ENCODE assay signal across 15 mouse cellular contexts in genomic region chr1:58736968-58737367, GRCm38 (mm10). TPM values are rescaled to one million over a fixed set of nuclear protein-coding genes. Genes with fewer than 3 reads are reported as not detected.
DNase-seq lines count a peak whose midpoint lies in the region; ATAC-seq lines count a peak whose summit lies in the region.
"Had no signal": no experiment of that assay in that cellular context is flagged by ENCODE, and none has a peak within 500 bp of the region (broad histone marks: within the 10 kb centered on the region; RNA-seq: fewer than 3 reads in every experiment).

No protein-coding gene starts in this region.

- no peak for ATAC-seq in CD4-positive, CD25-positive, alpha-beta regulatory T cell, adult 4 months

- peak; percentile 42 for DNase-seq in left cerebral cortex, adult 11 months (ENCODE audit: low spot score)
- DNase-seq in left cerebral cortex, postnatal 4 days = no peak
- DNase-seq in frontal cortex, postnatal 25 days (ENCODE audit: low spot score in 2 of 2) = peak; percentile 28 to 43
- DNase-seq in left cerebral cortex, postnatal 10 days (ENCODE audit: extremely low spot score in 1 of 2, low spot score in 2 of 2) = peak; percentile 40 to 55
- DNase-seq in telencephalon, adult 2 months (ENCODE audit: low read depth, low spot score) = peak; percentile 77
- no peak for DNase-seq in adrenal gland, adult (ENCODE audit: inconsistent age in 2 of 2, low spot score in 1 of 2)
- DNase-seq in gastrocnemius, adult 8-10 months (ENCODE audit: low spot score in 2 of 2) = no peak
- DNase-seq: heart, adult 18-20 months; heart, postnatal 10 days; lung, adult 2 months had no signal

- intact Hi-C loops in left cerebral cortex, postnatal 4 days (cut with DNase I) = no loop called here
- intact Hi-C loops in left cerebral cortex, postnatal 10 days (cut with DNase I) = no loop called here

RNA-seq across cellular contexts. Expression of gene Cflar, which starts 25.7 kb away (rescaled TPM):
- 10 to 100 TPM; 25.7 to 38.9 TPM for total RNA-seq in left cerebral cortex, postnatal 4 days (2021)
- total RNA-seq in left cerebral cortex, postnatal 10 days (2021) = 10 to 100 TPM; 24.8 to 28.1 TPM
- 100 to 1,000 TPM; 158 to 204 TPM for polyA plus RNA-seq in CD4-positive, CD25-positive, alpha-beta regulatory T cell, adult 4 months (2017; shearing (Covaris generic))
- 10 to 100 TPM; 31.3 to 39.7 (median 38.9) TPM for total RNA-seq in gastrocnemius, adult 8-10 months (2022)

RNA-seq across cellular contexts. Expression of gene Als2cr12, which starts 41.2 kb away (rescaled TPM):
- not detected for total RNA-seq in left cerebral cortex, postnatal 4 days (2021)
- not detected for total RNA-seq in left cerebral cortex, postnatal 10 days (2021)
- under 1 TPM in 1 of 2 experiments, not detected in 1; 0.16 TPM for polyA plus RNA-seq in CD4-positive, CD25-positive, alpha-beta regulatory T cell, adult 4 months (2017; shearing (Covaris generic))
- total RNA-seq in gastrocnemius, adult 8-10 months (2022) = not detected
- total RNA-seq: heart, adult 18-20 months; megakaryocyte, adult 5-6 weeks had no signal
- polyA plus RNA-seq: cerebellum, adult 2 months; erythroblast, embryonic 14.5 days; neural tube, embryonic 15.5 days had no signal

RNA-seq across cellular contexts. Expression of gene Casp8, which starts 58.2 kb away (rescaled TPM):
- total RNA-seq in left cerebral cortex, postnatal 4 days (2021) = 1 to 10 TPM; 4.6 to 5.6 TPM
- 1 to 10 TPM; 3.7 to 4.0 TPM for total RNA-seq in left cerebral cortex, postnatal 10 days (2021)
- 100 to 1,000 TPM; 197 to 203 TPM for polyA plus RNA-seq in CD4-positive, CD25-positive, alpha-beta regulatory T cell, adult 4 months (2017; shearing (Covaris generic))
- total RNA-seq in gastrocnemius, adult 8-10 months (2022) = 1 to 10 TPM; 1.0 to 2.5 (median 2.0) TPM

Comparison
In these comparisons a context has a peak if more than half of its experiments do, and no peak if none do; other contexts are left out.
1. DNase-seq: peak in left cerebral cortex, adult 11 months (single experiment), frontal cortex, postnatal 25 days (2 of 2), left cerebral cortex, postnatal 10 days (2 of 2) and telencephalon, adult 2 months (single experiment); none in left cerebral cortex, postnatal 4 days (single experiment), adrenal gland, adult (0 of 2) and gastrocnemius, adult 8-10 months (0 of 2).